Mouse (Mus musculus): ENCODE measurements around the gene Maml1. TPM values are rescaled to one million over a fixed set of nuclear protein-coding genes. Genes with fewer than 3 reads are reported as not detected.
A peak's percentile ranks its signal among the peaks of the same experiment; 100 is the strongest.

The Maml1 gene
- polyA plus RNA-seq, 1 experiment, result 6.3 TPM

GRCm38 (mm10) chr11:50210101-50210504, 82.0 kb downstream of the Maml1 start:
- peak overlapping the region; percentile 82 for H3K4me3 ChIP-seq (ENCODE audit: insufficient read depth, low read length)
- peaks cover 11% of the 10 kb centered on the region for H3K4me1 ChIP-seq (ENCODE audit: control insufficient read depth, insufficient read depth, low read length)
- TF ChIP-seq CTCF (IDR thresholded peaks at IDR 0.05; ENCODE audit: extremely low read depth, insufficient read depth, low read length), result no peak
- TF ChIP-seq POLR2A (IDR thresholded peaks at IDR 0.05; ENCODE audit: extremely low read depth, insufficient read depth, low read length), result peak; percentile 35; the same call in 1 of the 2 replicates
- peak overlapping the region; percentile 98 for H3K27ac ChIP-seq (ENCODE audit: insufficient read depth, low read length)

- TF ChIP-seq CTCF (IDR thresholded peaks at IDR 0.05; ENCODE audit: extremely low read depth, insufficient read depth, low read length) (no peak), POLR2A (IDR thresholded peaks at IDR 0.05; ENCODE audit: extremely low read depth, insufficient read depth, low read length) (no peak)
- no peak overlapping the region for H3K27ac ChIP-seq (ENCODE audit: insufficient read depth, low read length)
- peaks cover 8% of the 10 kb centered on the region for H3K4me1 ChIP-seq (ENCODE audit: control insufficient read depth, insufficient read depth, low read length)
- 0 out of 2 replicates have a peak overlapping the region, but pooled peaks have one; percentile 8 for H3K4me3 ChIP-seq (ENCODE audit: insufficient read depth, low read length)
Observed at GRCm38 (mm10) chr11:50208039-50208438, 84.1 kb downstream of the Maml1 start.

GRCm38 (mm10) chr11:50207344-50207743, 84.8 kb downstream of the Maml1 start:
- Histone ChIP-seq H3K4me1 (ENCODE audit: control insufficient read depth, insufficient read depth, low read length) (peaks cover 8% of the 10 kb centered on the region), H3K4me3 (ENCODE audit: insufficient read depth, low read length) (no peak overlapping the region), H3K27ac (ENCODE audit: insufficient read depth, low read length) (no peak overlapping the region)
- TF ChIP-seq POLR2A (IDR thresholded peaks at IDR 0.05; ENCODE audit: extremely low read depth, insufficient read depth, low read length) (no peak), CTCF (IDR thresholded peaks at IDR 0.05; ENCODE audit: extremely low read depth, insufficient read depth, low read length) (no peak)

- no peak overlapping the region for H3K4me3 ChIP-seq (ENCODE audit: insufficient read depth, low read length)
- no peak overlapping the region for H3K27ac ChIP-seq (ENCODE audit: insufficient read depth, low read length)
- peaks cover 8% of the 10 kb centered on the region for H3K4me1 ChIP-seq (ENCODE audit: control insufficient read depth, insufficient read depth, low read length)
- TF ChIP-seq POLR2A (IDR thresholded peaks at IDR 0.05; ENCODE audit: extremely low read depth, insufficient read depth, low read length), result no peak
- TF ChIP-seq CTCF (IDR thresholded peaks at IDR 0.05; ENCODE audit: extremely low read depth, insufficient read depth, low read length), result no peak
Observed at GRCm38 (mm10) chr11:50206037-50206436, 86.1 kb downstream of the Maml1 start.

Other genes with a start within 250 kb of the Maml1 start
- gene Tbc1d9b, start 160.9 kb downstream of the Maml1 start, polyA plus RNA-seq (2012; rRNA removed), result 162 and 188 TPM in 2 replicates
- gene Mrnip, start 117.9 kb downstream of the Maml1 start, polyA plus RNA-seq (2012; rRNA removed), result 23.7 and 24.9 TPM in 2 replicates
- 410 and 414 TPM in 2 replicates for gene Sqstm1, start 81.5 kb downstream of the Maml1 start, polyA plus RNA-seq (2012; rRNA removed)
- 56.6 and 61.1 TPM in 2 replicates for gene Mgat4b, start 81.4 kb downstream of the Maml1 start, polyA plus RNA-seq (2012; rRNA removed)
- gene Ltc4s, start 53.7 kb downstream of the Maml1 start, polyA plus RNA-seq (2012; rRNA removed), result 22.5 and 24.2 TPM in 2 replicates
- gene Canx, start 33.4 kb upstream of the Maml1 start, polyA plus RNA-seq (2012; rRNA removed), result 229 and 257 TPM in 2 replicates
- gene Cby3, start 62.2 kb upstream of the Maml1 start, polyA plus RNA-seq (2012; rRNA removed), result 0.53 and 0.71 TPM in 2 replicates
- 227 and 311 TPM in 2 replicates for gene Hnrnph1, start 84.7 kb upstream of the Maml1 start, polyA plus RNA-seq (2012; rRNA removed)
- gene Rufy1, start 138.8 kb upstream of the Maml1 start, polyA plus RNA-seq (2012; rRNA removed), result 36.4 and 37.5 TPM in 2 replicates

Data from cortical plate, adult 2 months (tissue).